Mouse (Mus musculus) limb, embryonic 13.5 days (tissue): ENCODE results near the gene Olfr1270. TPM values are rescaled to one million over a fixed set of nuclear protein-coding genes. Genes with fewer than 3 reads are reported as not detected.
"Not testable (repeated sequence)": the region's sequence is repeated elsewhere in the genome, so short reads cannot be mapped to it uniquely, and the experiment has no call there.

Experiments used
- ATAC-seq: fragments of 200-750 bp; cut with Nextera tagmentation; 2 replicates; pipeline ENCODE4 v1.8.0; 2017; ENCODE audit warnings: low read depth, moderate number of reproducible peaks, moderate TSS enrichment; ENCODE audit not compliant: low FRiP score
- H3K27ac ChIP-seq: fragments of 300-500 bp; sonication (generic); 2 replicates; pipeline ENCODE4 v1.5.1; 2015; ENCODE audit warnings: inconsistent platforms, mild to moderate bottlenecking, moderate library complexity
- H3K27me3 ChIP-seq: fragments of 300-500 bp; sonication (generic); 2 replicates; pipeline ENCODE4 v1.6.1; 2015; ENCODE audit warnings: mild to moderate bottlenecking, inconsistent platforms
- H3K36me3 ChIP-seq: fragments of 300-500 bp; sonication (generic); 2 replicates; pipeline ENCODE4 v1.6.1; 2015; ENCODE audit warnings: inconsistent platforms, mild to moderate bottlenecking, moderate library complexity
- H3K4me1 ChIP-seq: fragments of 300-500 bp; sonication (generic); 2 replicates; pipeline ENCODE4 v1.6.1; 2015; ENCODE audit warnings: inconsistent platforms
- H3K4me2 ChIP-seq: fragments of 300-500 bp; sonication (generic); replicated peaks from 2 replicates; pipeline ENCODE4 v1.6.1; 2015; ENCODE audit warnings: inconsistent platforms, mild to moderate bottlenecking, moderate library complexity
- H3K4me3 ChIP-seq: fragments of 300-500 bp; sonication (generic); 2 replicates; pipeline ENCODE4 v1.5.1; 2015; ENCODE audit warnings: moderate library complexity, mild to moderate bottlenecking, inconsistent platforms
- H3K9ac ChIP-seq: fragments of 300-500 bp; sonication (generic); 2 replicates; pipeline ENCODE4 v1.6.1; 2015; ENCODE audit warnings: mild to moderate bottlenecking, inconsistent platforms
- H3K9me3 ChIP-seq: fragments of 300-500 bp; sonication (generic); 2 replicates; pipeline ENCODE4 v1.6.1; 2016; ENCODE audit warnings: inconsistent platforms
- WGBS: fragments of 180-500 bp; shearing (Covaris S2); methylation state at CpG from one replicate; pipeline ENCODE4 v1.1.7; 2015; 5-methylcytosine and 5-hydroxymethylcytosine counted together
- polyA plus RNA-seq: library from polyadenylated mRNA; unstranded; fragments of >200 nt; fragmentation: Nextera tagmentation; extraction: Ambion mirVana; gene quantifications from 2 replicates; pipeline ENCODE4 v1.2.1, GENCODE M21; 2015

The Olfr1270 gene
- not detected in 2 replicates for polyA plus RNA-seq

DNA sequence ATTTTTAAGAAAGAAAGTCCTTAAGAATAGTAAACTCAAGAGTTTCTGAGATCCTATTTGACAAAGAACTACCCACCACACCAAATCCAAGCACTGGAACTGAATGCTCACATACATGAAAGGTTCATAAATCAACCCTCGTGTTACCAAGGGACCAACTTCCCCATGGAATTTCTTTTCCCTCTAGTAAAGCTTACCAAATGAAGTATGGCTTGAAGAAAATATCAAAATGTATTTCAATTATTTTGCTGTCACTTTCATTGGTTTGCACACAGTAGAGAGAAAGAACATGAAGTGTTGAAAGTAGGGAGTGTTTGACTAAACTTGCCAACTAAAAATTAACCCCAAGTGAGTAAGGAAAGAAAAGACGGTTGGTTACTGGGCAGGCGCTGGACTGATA, at the start of gene Olfr1270:
Olfr1270 (minus strand) TSS at position 101 of the 400 bp plus-strand sequence.
- no peak for ATAC-seq
- Histone ChIP-seq H3K36me3 (no peaks in the 10 kb centered on the region), H3K4me2 (no peak within 1 kb of the TSS), H3K4me1 (no peaks in the 10 kb centered on the region), H3K9me3 (no peaks in the 10 kb centered on the region), H3K9ac (no peak within 1 kb of the TSS), H3K27ac (no peak within 1 kb of the TSS), H3K27me3 (no peaks in the 10 kb centered on the region), H3K4me3 (no peak within 1 kb of the TSS)
- 76% methylated on average over 3 of the region's 3 CpGs for WGBS

DNA sequence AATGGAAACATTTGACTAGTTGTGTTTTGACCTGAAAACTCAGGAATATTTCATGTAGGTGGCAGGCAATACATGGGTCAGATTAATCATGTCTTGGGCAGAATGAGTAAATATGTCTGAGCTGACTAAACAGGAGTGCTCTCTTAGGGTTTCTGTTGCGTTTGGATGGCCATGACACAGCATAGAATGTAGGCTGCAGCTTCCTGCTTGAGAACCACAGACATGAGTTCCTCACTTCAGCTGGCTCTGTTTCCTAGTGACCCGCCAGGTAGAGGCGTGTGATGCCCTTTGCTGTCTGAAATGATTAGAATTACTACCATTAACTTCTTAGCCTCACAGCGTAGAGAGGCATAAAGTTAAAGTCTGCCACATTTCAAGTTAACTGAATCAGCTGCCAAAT, 46.7 kb upstream of the Olfr1270 start:
- H3K4me3 ChIP-seq, H3K4me2 ChIP-seq, H3K27ac ChIP-seq, H3K9me3 ChIP-seq, H3K4me1 ChIP-seq, H3K27me3 ChIP-seq, ATAC-seq, H3K36me3 ChIP-seq, H3K9ac ChIP-seq: not testable (repeated sequence)
- no CpG with 5 or more reads among the region's 4 CpGs for WGBS

DNA sequence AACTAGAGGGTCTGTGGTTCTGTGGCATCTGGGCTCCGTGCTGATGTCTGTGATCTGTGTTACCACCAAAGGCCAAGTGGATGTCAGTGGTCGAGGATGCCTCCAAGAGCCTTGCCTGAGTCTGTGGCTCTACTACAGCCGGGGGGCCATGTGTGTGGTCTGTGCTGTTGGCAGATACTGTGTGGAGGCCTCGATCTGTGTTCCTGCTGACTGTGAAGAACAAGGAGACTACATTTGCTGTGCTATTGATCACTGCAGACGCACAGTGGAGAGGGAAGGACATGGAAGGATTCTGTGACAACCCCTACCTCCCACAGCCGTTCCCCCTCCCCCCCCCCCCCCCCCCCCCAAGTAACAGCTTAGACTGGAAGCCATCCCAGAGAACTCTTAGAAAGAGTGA, 42.4 kb upstream of the Olfr1270 start:
- H3K4me2 ChIP-seq, ATAC-seq: not testable (repeated sequence)

DNA sequence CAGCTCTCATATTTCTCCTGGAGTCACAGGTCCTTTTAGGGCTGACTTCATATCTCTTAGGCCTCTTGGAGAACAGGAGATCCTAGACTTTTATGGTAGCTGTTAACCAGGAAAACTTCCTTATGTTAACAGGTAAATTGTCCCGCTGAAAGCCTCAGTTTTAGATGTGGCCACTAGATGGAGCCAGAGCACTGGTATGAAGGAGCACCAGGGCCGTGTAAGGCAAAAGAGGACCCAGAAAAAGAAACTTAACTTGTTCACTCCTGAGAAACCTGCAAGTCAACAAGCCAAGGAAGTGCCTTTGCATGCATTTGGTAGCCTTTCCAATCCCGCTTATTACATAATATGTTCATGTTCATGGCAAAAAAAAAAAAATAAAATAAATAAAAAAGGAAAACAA, 41.9 kb upstream of the Olfr1270 start:
- not testable (repeated sequence) for H3K9ac ChIP-seq, H3K4me1 ChIP-seq, H3K4me2 ChIP-seq, H3K4me3 ChIP-seq, H3K27me3 ChIP-seq, H3K36me3 ChIP-seq, H3K9me3 ChIP-seq, H3K27ac ChIP-seq, ATAC-seq
- WGBS, result no CpG with 5 or more reads among the region's 3 CpGs

More for the DNA sequence above, 42.4 kb upstream of the Olfr1270 start:
- H3K36me3 ChIP-seq, H3K27ac ChIP-seq, H3K27me3 ChIP-seq, H3K9me3 ChIP-seq, H3K9ac ChIP-seq, H3K4me3 ChIP-seq, H3K4me1 ChIP-seq: not testable (repeated sequence)
- no CpG with 5 or more reads among the region's 6 CpGs for WGBS

DNA sequence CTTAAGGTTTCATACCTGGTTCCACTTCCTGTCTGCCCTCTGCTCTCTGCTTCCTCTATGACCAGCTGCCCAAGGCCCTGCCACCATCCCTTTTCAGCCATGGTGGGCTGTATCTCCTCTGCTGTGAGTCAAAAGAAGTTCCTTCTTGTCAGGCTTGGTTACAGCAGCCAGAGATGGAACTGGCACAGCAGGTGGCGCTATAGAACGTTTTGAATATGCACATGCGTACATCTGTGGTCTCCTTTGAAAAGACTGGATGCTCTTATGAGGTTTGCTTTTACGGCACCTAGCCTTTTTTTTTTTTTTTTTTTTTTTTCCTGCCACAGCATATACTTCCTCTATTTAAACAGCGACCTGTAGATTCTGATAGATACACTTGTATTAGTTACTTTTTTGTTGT, 34.2 kb upstream of the Olfr1270 start:
- not testable (repeated sequence) for H3K36me3 ChIP-seq, H3K27me3 ChIP-seq, H3K4me1 ChIP-seq, H3K9ac ChIP-seq, ATAC-seq, H3K27ac ChIP-seq, H3K9me3 ChIP-seq, H3K4me2 ChIP-seq, H3K4me3 ChIP-seq
- WGBS, result no CpG with 5 or more reads among the region's 5 CpGs

DNA sequence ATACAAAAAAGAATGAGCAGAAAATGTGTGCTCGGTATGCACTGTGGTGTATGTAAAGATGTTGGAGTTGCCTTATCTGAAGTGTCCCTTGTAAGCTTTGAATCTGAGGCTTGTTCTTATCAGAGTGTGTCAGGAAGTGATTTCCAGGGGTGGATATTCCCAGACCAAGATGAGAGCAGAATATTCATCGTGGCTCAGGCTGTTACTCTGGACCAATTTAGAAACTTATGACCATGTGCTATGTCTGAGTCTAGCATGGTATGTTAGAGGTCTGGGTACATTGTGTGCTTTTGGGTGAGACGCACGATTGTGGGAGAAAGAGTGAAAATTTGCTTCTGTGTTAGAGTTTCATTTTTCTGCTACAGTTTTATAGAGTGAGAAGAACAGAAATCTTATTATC, 33.2 kb upstream of the Olfr1270 start:
- not testable (repeated sequence) for H3K4me2 ChIP-seq, H3K27ac ChIP-seq, H3K36me3 ChIP-seq, H3K9ac ChIP-seq, H3K4me1 ChIP-seq, H3K4me3 ChIP-seq, H3K27me3 ChIP-seq, ATAC-seq, H3K9me3 ChIP-seq
- no CpG with 5 or more reads among the region's 4 CpGs for WGBS

DNA sequence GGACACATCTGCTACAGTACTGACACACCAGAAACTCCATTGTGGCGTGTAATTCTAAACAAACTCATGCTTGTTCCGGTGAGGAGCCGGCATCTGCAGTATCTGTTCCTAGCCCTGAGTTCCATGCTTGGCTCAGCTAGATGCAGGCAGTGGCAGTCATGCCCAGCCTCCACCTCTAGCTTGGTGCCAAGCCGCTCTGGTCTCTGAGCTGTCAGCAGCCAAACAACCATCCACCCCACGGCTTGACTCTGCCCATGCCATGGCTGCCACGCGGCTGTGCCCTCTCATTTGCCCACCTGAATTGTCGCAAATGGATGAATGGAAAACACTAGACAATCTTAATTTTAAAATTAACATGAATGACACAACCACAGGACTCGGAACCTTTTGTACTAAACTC, 1.0 kb upstream of the Olfr1270 start:
- H3K27me3 ChIP-seq, result no peaks in the 10 kb centered on the region
- H3K9ac ChIP-seq, result no peak overlapping the region
- H3K4me2 ChIP-seq, result no peak overlapping the region
- H3K27ac ChIP-seq, result no peak overlapping the region
- no peak for ATAC-seq
- no peaks in the 10 kb centered on the region for H3K4me1 ChIP-seq
- WGBS, result 91% methylated on average over 9 of the region's 9 CpGs
- H3K36me3 ChIP-seq, result no peaks in the 10 kb centered on the region
- no peak overlapping the region for H3K4me3 ChIP-seq
- no peaks in the 10 kb centered on the region for H3K9me3 ChIP-seq

DNA sequence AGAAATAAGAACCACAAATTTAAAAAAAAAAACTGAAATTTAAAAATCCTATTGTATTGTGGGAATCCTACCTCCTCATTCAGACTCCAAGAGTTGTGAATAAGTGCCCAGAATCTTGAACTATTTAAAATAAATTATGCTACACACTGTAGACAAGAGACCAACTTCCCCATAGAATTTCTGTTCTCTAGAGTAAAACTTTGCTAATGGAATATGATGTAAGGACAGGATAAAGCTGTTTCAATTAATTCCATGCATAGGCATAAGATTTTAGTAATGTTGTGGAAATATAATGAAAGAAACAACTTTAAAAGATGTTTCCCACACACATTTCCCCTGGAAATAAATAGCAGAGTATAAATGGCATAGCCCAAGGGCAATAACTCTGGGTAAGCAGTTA, 10.7 kb downstream of the Olfr1270 start, which contains the start of gene Olfr32:
Olfr32 (minus strand) TSS at position 101 of the 400 bp plus-strand sequence.
- ATAC-seq, result no peak
- Histone ChIP-seq H3K9me3 (no peaks in the 10 kb centered on the region), H3K4me3 (no peak within 1 kb of the TSS), H3K9ac (no peak within 1 kb of the TSS), H3K4me1 (no peaks in the 10 kb centered on the region), H3K36me3 (no peaks in the 10 kb centered on the region), H3K27ac (no peak within 1 kb of the TSS), H3K4me2 (no peak within 1 kb of the TSS), H3K27me3 (no peaks in the 10 kb centered on the region)

DNA sequence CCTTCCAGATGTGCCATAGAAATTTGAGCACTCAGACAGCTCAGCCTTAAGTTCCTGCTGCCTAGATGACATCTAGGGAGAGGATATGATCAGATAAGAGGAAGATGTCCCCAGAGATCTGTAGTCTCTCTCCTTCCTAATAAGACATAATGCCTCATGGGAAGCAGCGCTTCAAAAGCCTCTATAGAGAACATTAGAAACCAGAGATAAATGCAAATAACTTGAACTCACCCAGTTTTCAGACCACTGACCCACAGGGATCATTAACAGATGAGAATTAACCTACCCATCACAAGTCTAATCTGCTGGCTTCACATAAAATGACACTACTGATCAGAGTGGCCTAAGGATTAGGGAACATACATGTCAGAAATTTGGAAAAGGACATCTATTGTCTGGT, 31.6 kb downstream of the Olfr1270 start, which contains the start of gene Olfr1269:
Olfr1269 (minus strand) TSS at position 101 of the 400 bp plus-strand sequence.
- 85% methylated on average over 1 of the region's 1 CpGs for WGBS
- no peak for ATAC-seq
- Histone ChIP-seq H3K4me3 (no peak within 1 kb of the TSS), H3K4me2 (no peak within 1 kb of the TSS), H3K9me3 (no peaks in the 10 kb centered on the region), H3K4me1 (no peaks in the 10 kb centered on the region), H3K27ac (no peak within 1 kb of the TSS), H3K9ac (no peak within 1 kb of the TSS), H3K36me3 (no peaks in the 10 kb centered on the region), H3K27me3 (no peaks in the 10 kb centered on the region)

Other genes with a start within 250 kb of the Olfr1270 start
- gene Olfr1258, start 225.8 kb downstream of the Olfr1270 start, polyA plus RNA-seq, result not detected in 2 replicates
- gene Olfr1259, start 204.4 kb downstream of the Olfr1270 start, polyA plus RNA-seq, result not detected in 2 replicates
- gene Olfr1260, start 178.8 kb downstream of the Olfr1270 start, polyA plus RNA-seq, result not detected in 2 replicates
- gene Olfr1261, start 161.9 kb downstream of the Olfr1270 start, polyA plus RNA-seq, result not detected in 2 replicates
- gene Olfr1262, start 152.9 kb downstream of the Olfr1270 start, polyA plus RNA-seq, result not detected in 2 replicates
- gene Olfr1263, start 141.0 kb downstream of the Olfr1270 start, polyA plus RNA-seq, result not detected in 2 replicates
- gene Olfr1264, start 127.5 kb downstream of the Olfr1270 start, polyA plus RNA-seq, result not detected in 2 replicates
- not detected in 2 replicates for gene Olfr1265, start 117.8 kb downstream of the Olfr1270 start, polyA plus RNA-seq
- gene Olfr140, start 89.5 kb downstream of the Olfr1270 start, polyA plus RNA-seq, result not detected in 2 replicates
- not detected in 2 replicates for gene Olfr1269, start 31.7 kb downstream of the Olfr1270 start, polyA plus RNA-seq
- gene Olfr32, start 10.8 kb downstream of the Olfr1270 start, polyA plus RNA-seq, result not detected in 2 replicates
- gene Olfr1506, start 71.4 kb upstream of the Olfr1270 start, polyA plus RNA-seq, result not detected in 2 replicates
- not detected in 2 replicates for gene Olfr142, start 104.5 kb upstream of the Olfr1270 start, polyA plus RNA-seq
- gene Olfr1271, start 117.9 kb upstream of the Olfr1270 start, polyA plus RNA-seq, result not detected in 2 replicates
- gene Olfr1272, start 139.8 kb upstream of the Olfr1270 start, polyA plus RNA-seq, result not detected in 2 replicates
- not detected in 2 replicates for gene Gm13769, start 169.1 kb upstream of the Olfr1270 start, polyA plus RNA-seq
- not detected in 2 replicates for gene Olfr1274-ps, start 245.6 kb upstream of the Olfr1270 start, polyA plus RNA-seq